Mouse (Mus musculus): ENCODE measurements at regions not wholly inside any gene's neighbourhood (a gene's known extent, or its start where the extent isn't known, plus 50 kb on each side); places are given as distances from the start of the nearest gene placed in this dataset.
"Not testable (repeated sequence)": the region's sequence is repeated elsewhere in the genome, so short reads cannot be mapped to it uniquely, and the experiment has no call there.

DNA sequence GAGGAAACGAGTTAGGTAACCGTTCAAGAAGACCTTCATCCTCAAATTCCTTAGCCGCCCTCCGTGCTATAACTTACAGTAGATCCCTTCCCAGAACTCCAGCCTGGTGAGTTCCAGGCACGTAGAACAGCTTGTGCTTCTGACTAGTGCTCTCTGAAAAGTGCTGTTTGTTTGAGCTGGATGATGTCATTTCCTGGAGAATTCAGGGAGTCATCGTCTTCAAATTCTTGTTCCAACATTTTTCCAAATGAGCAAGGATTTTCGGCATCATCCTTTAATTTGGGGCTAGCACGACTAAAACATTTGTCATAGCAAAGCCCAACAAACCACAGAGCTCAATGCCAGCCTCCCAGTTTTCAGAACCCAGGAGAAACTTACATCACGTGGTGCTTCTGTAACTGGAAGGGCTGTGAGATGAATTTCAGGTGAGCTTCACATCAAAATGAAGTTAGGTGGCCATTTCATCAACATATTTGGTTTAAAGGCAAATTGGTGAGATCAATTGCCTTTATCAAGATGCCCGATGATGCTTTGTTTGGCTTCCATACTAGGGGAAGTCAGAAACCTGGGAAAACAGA, 231.4 kb downstream of the Adgrg6 start:
- no peak for TF ChIP-seq CTCF (IDR thresholded peaks at IDR 0.05; ENCODE audit: low read depth)
- DNase-seq (ENCODE audit: low spot score) = no peak
- Histone ChIP-seq H3K27me3 (ENCODE audit: insufficient read depth, low read length) (no peaks in the 10 kb centered on the region), H3K9ac (replicated peaks; ENCODE audit: low read length) (no peak overlapping the region), H3K27ac (no peak overlapping the region), H3K4me3 (ENCODE audit: low read length) (no peak overlapping the region), H3K4me2 (ENCODE audit: low read depth, low read length) (no peak overlapping the region), H3K4me1 (ENCODE audit: insufficient read depth, low read length) (no peaks in the 10 kb centered on the region), H3K9me3 (ENCODE audit: low read length) (no peaks in the 10 kb centered on the region), H3K36me3 (ENCODE audit: insufficient read depth, low read length) (no peaks in the 10 kb centered on the region)
- ATAC-seq = no peak
- WGBS = 84% methylated on average over 10 of the region's 10 CpGs

DNA sequence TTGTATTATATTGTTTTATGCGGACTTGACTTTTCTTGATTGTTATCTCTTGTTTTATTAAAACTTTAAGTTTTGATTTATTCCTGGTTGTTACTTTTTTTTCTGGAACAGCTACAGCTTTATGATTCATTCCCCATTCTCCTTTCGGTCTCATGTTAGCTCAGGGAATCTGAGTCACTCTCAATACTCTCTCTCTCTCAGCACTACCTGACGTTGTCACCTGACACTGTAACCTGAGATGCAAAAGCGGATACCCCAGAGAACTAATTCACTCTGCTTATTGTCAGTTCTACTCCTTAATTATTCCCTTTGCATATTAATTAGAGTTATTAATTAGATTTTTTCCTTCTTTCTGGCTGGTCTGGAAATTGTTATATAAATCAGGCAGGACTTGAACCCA, 232.5 kb downstream of the Adgrg6 start:
- Histone ChIP-seq H3K27me3 (ENCODE audit: insufficient read depth, low read length) (no peaks in the 10 kb centered on the region), H3K36me3 (ENCODE audit: insufficient read depth, low read length) (no peaks in the 10 kb centered on the region), H3K4me1 (ENCODE audit: insufficient read depth, low read length) (no peaks in the 10 kb centered on the region), H3K9me3 (ENCODE audit: low read length) (no peaks in the 10 kb centered on the region), H3K9ac (replicated peaks; ENCODE audit: low read length) (no peak overlapping the region), H3K4me2 (ENCODE audit: low read depth, low read length) (no peak overlapping the region), H3K27ac (no peak overlapping the region), H3K4me3 (ENCODE audit: low read length) (no peak overlapping the region)
- no peak for DNase-seq (ENCODE audit: low spot score)
- WGBS = 91% methylated on average over 4 of the region's 4 CpGs
- TF ChIP-seq CTCF (IDR thresholded peaks at IDR 0.05; ENCODE audit: low read depth) = no peak
- ATAC-seq = no peak

DNA sequence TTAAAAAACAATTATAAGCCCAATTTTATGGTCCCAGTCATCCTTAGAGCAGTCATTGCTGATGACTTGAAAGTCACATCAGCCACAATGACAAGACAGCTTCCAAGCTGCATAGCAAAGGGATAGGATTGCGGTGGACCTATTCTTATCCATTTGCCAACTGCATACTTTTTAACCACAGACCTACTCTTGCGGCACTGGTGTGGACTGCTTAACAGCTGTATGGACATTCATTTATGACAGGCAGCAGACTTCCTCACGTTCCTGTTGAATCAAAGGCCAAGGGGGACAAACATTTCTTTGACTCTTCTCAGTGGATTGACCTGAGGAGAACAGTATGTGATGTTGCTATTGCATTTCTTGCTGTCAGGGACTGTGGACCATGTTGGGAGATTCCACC, 233.5 kb downstream of the Adgrg6 start:
- Histone ChIP-seq H3K9ac (replicated peaks; ENCODE audit: low read length) (no peak overlapping the region), H3K4me1 (ENCODE audit: insufficient read depth, low read length) (no peaks in the 10 kb centered on the region), H3K27ac (no peak overlapping the region), H3K27me3 (ENCODE audit: insufficient read depth, low read length) (no peaks in the 10 kb centered on the region), H3K36me3 (ENCODE audit: insufficient read depth, low read length) (no peaks in the 10 kb centered on the region), H3K4me3 (ENCODE audit: low read length) (no peak overlapping the region), H3K9me3 (ENCODE audit: low read length) (no peaks in the 10 kb centered on the region), H3K4me2 (ENCODE audit: low read depth, low read length) (no peak overlapping the region)
- DNase-seq (ENCODE audit: low spot score) (no peak), ATAC-seq (no peak)
- no peak for TF ChIP-seq CTCF (IDR thresholded peaks at IDR 0.05; ENCODE audit: low read depth)
- 83% methylated on average over 3 of the region's 3 CpGs for WGBS

DNA sequence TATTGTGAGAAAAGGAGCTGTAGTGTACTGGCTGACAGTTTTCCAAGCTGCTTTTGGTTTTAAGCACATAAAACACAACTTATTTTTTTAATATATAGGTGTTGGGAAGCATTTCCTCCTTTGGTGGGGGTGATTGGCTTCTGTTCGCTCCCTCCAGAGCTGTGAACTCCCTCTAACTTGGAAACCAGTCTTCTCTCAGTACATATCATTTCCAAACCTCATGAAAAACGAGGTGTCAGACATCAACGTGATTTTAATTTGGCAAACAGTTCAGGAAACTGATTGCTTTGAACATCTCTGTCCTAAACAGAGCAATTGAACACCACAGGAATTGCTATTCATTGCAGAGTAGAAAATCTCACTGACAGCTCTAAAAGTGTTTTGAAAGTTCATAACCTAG, 238.6 kb downstream of the Adgrg6 start:
- Histone ChIP-seq H3K4me3 (ENCODE audit: low read length) (no peak overlapping the region), H3K4me2 (ENCODE audit: low read depth, low read length) (no peak overlapping the region), H3K27me3 (ENCODE audit: insufficient read depth, low read length) (no peaks in the 10 kb centered on the region), H3K9ac (replicated peaks; ENCODE audit: low read length) (no peak overlapping the region), H3K36me3 (ENCODE audit: insufficient read depth, low read length) (no peaks in the 10 kb centered on the region), H3K27ac (no peak overlapping the region), H3K4me1 (ENCODE audit: insufficient read depth, low read length) (no peaks in the 10 kb centered on the region), H3K9me3 (ENCODE audit: low read length) (no peaks in the 10 kb centered on the region)
- TF ChIP-seq CTCF (IDR thresholded peaks at IDR 0.05; ENCODE audit: low read depth) = no peak
- DNase-seq (ENCODE audit: low spot score) (no peak), ATAC-seq (no peak)
- WGBS = 52% methylated on average over 3 of the region's 3 CpGs

DNA sequence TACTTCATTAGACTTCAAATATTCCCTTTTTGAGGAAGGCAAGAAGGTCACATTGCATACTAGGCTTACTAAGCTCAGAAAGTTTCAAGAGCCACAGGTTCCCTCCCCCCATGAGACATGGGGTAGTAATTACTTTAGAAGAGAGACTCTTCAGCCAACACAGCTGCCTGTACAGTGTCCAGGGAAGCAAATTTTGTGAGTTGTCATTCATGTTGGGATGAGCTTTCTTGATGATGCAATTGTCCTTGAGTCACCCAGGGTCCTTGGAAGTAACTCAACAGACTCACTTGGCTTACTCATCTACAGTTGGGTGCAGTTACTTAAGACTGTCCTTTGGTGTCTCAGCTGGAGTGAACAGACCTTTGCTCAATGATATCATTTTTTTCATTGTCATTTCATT, 242.0 kb downstream of the Adgrg6 start:
- Histone ChIP-seq H3K4me1 (ENCODE audit: insufficient read depth, low read length) (no peaks in the 10 kb centered on the region), H3K9ac (replicated peaks; ENCODE audit: low read length) (no peak overlapping the region), H3K4me2 (ENCODE audit: low read depth, low read length) (no peak overlapping the region), H3K9me3 (ENCODE audit: low read length) (no peaks in the 10 kb centered on the region), H3K4me3 (ENCODE audit: low read length) (no peak overlapping the region), H3K27ac (no peak overlapping the region), H3K36me3 (ENCODE audit: insufficient read depth, low read length) (no peaks in the 10 kb centered on the region), H3K27me3 (ENCODE audit: insufficient read depth, low read length) (no peaks in the 10 kb centered on the region)
- ATAC-seq (no peak), DNase-seq (ENCODE audit: low spot score) (no peak)
- no peak for TF ChIP-seq CTCF (IDR thresholded peaks at IDR 0.05; ENCODE audit: low read depth)

DNA sequence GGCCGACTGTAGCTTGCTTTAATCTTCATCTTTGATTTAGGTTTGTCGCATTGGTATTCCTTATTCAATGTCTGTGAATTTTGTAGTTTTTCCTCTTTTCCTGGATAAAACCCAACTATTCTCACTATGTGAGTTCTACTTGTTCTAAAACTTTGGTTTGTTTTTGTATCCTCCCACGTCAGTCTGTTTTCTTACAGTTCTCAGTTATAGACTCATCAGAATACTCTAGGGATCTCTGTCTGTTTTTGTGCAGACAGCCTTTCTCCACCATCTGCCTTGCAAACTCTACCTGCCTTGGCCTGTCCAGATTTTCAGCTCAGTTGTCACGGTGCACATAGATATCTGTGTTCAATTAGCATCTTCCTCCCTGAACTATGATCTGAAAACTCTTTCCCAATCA, 249.3 kb downstream of the Adgrg6 start:
- H3K36me3 ChIP-seq (ENCODE audit: insufficient read depth, low read length) = no peaks in the 10 kb centered on the region
- 80% methylated on average over 4 of the region's 4 CpGs for WGBS

DNA sequence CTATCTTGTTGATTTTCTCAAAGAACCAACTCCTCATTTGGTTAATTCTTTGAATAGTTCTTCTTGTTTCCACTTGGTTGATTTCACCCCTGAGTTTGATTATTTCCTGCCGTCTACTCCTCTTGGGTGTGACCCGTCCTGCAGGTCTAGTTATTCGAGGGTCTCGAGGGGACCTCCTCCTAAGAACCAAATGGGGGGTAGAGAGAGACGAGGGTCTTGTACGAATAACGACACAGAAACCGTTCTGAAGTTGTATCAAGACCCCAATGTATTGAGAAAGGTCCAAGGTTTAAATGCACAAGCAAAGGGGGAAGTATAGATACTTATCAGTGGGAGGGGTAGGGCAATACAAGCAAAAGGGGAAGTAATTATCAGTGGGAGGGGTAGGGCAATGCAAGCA, 252.8 kb downstream of the Adgrg6 start:
- not testable (repeated sequence) for H3K4me3 ChIP-seq (ENCODE audit: low read length); H3K36me3 ChIP-seq (ENCODE audit: insufficient read depth, low read length); DNase-seq (ENCODE audit: low spot score); ATAC-seq; H3K9me3 ChIP-seq (ENCODE audit: low read length); H3K27me3 ChIP-seq (ENCODE audit: insufficient read depth, low read length); H3K4me1 ChIP-seq (ENCODE audit: insufficient read depth, low read length); H3K4me2 ChIP-seq (ENCODE audit: low read depth, low read length); H3K27ac ChIP-seq; H3K9ac ChIP-seq (replicated peaks; ENCODE audit: low read length)
- WGBS = 88% methylated on average over 8 of the region's 8 CpGs

More for the DNA sequence above, 249.3 kb downstream of the Adgrg6 start:
- Histone ChIP-seq H3K9me3 (ENCODE audit: low read length) (no peaks in the 10 kb centered on the region), H3K9ac (replicated peaks; ENCODE audit: low read length) (no peak overlapping the region), H3K4me2 (ENCODE audit: low read depth, low read length) (no peak overlapping the region), H3K27ac (no peak overlapping the region), H3K4me3 (ENCODE audit: low read length) (no peak overlapping the region), H3K4me1 (ENCODE audit: insufficient read depth, low read length) (no peaks in the 10 kb centered on the region), H3K27me3 (ENCODE audit: insufficient read depth, low read length) (no peaks in the 10 kb centered on the region)
- no peak for DNase-seq (ENCODE audit: low spot score)
- TF ChIP-seq CTCF (IDR thresholded peaks at IDR 0.05; ENCODE audit: low read depth) = no peak
- ATAC-seq = no peak

Data from hindbrain, postnatal 0 days (tissue).